Mouse (Mus musculus) neural tube, embryonic 15.5 days (tissue): ENCODE results near the gene Cacnb4. TPM values are rescaled to one million over a fixed set of nuclear protein-coding genes. Genes with fewer than 3 reads are reported as not detected.

Experiments used
- ATAC-seq: fragments of 200-750 bp; cut with Nextera tagmentation; 2 replicates; pipeline ENCODE4 v1.8.0; 2017; ENCODE audit warnings: mild to moderate bottlenecking, moderate TSS enrichment, moderate library complexity; ENCODE audit not compliant: low FRiP score
- H3K27ac ChIP-seq: fragments of 300-500 bp; sonication (generic); replicated peaks from 2 replicates; pipeline ENCODE4 v1.5.1; 2015; ENCODE audit warnings: mild to moderate bottlenecking, inconsistent platforms
- H3K27me3 ChIP-seq: fragments of 300-500 bp; sonication (generic); replicated peaks from 2 replicates; pipeline ENCODE4 v1.6.1; 2015; ENCODE audit warnings: inconsistent platforms
- H3K36me3 ChIP-seq: fragments of 300-500 bp; sonication (generic); 2 replicates; pipeline ENCODE4 v1.6.1; 2015; ENCODE audit warnings: inconsistent platforms
- H3K4me1 ChIP-seq: fragments of 300-500 bp; sonication (generic); 2 replicates; pipeline ENCODE4 v1.6.1; 2015; ENCODE audit warnings: inconsistent platforms
- H3K4me2 ChIP-seq: fragments of 300-500 bp; sonication (generic); 2 replicates; pipeline ENCODE4 v1.6.1; 2015; ENCODE audit warnings: inconsistent platforms, mild to moderate bottlenecking, moderate library complexity
- H3K4me3 ChIP-seq: fragments of 300-500 bp; sonication (generic); replicated peaks from 2 replicates; pipeline ENCODE4 v1.5.1; 2015; ENCODE audit warnings: mild to moderate bottlenecking, inconsistent platforms
- H3K9ac ChIP-seq: fragments of 300-500 bp; sonication (generic); replicated peaks from 2 replicates; pipeline ENCODE4 v1.6.1; 2015; ENCODE audit warnings: mild to moderate bottlenecking, inconsistent platforms
- H3K9me3 ChIP-seq: fragments of 300-500 bp; sonication (generic); replicated peaks from 2 replicates; pipeline ENCODE4 v1.6.1; 2016; ENCODE audit warnings: inconsistent platforms
- WGBS: fragments of 180-500 bp; shearing (Covaris S2); methylation state at CpG from one replicate; pipeline ENCODE4 v1.1.7; 2015; ENCODE audit warnings: mixed read lengths; 5-methylcytosine and 5-hydroxymethylcytosine counted together
- polyA plus RNA-seq: library from polyadenylated mRNA; unstranded; fragments of >200 nt; fragmentation: Nextera tagmentation; extraction: Ambion mirVana; gene quantifications from 2 replicates; pipeline ENCODE4 v1.2.1, GENCODE M21; 2015

The Cacnb4 gene
- polyA plus RNA-seq, 1 experiment from 2014 or later, result 14.7 TPM

- H3K9me3 ChIP-seq, result no peaks in the 10 kb centered on the region
- 79% methylated on average over 9 of the region's 9 CpGs for WGBS
These were observed 139.5 kb downstream of the Cacnb4 start for GRCm38 (mm10) chr2:52537155-52537554.

GRCm38 (mm10) chr2:52536511-52536910 is 140.1 kb downstream of the Cacnb4 start:
- Histone ChIP-seq H3K9ac (no peak overlapping the region), H3K4me2 (no peak overlapping the region), H3K36me3 (no peaks in the 10 kb centered on the region), H3K27ac (no peak overlapping the region), H3K9me3 (no peaks in the 10 kb centered on the region), H3K4me3 (no peak overlapping the region), H3K4me1 (0 out of 2 replicates have a peak, but pooled peaks cover 3% of the 10 kb centered on the region), H3K27me3 (no peaks in the 10 kb centered on the region)
- WGBS, result 85% methylated on average over 4 of the region's 4 CpGs
- ATAC-seq, result no peak

More at GRCm38 (mm10) chr2:52537155-52537554, 139.5 kb downstream of the Cacnb4 start:
- H3K27me3 ChIP-seq, result no peaks in the 10 kb centered on the region
- no peak for ATAC-seq
- H3K9ac ChIP-seq, result no peak overlapping the region
- no peak overlapping the region for H3K4me2 ChIP-seq
- H3K4me3 ChIP-seq, result no peak overlapping the region
- H3K4me1 ChIP-seq, result 0 out of 2 replicates have a peak, but pooled peaks cover 3% of the 10 kb centered on the region
- no peaks in the 10 kb centered on the region for H3K36me3 ChIP-seq
- no peak overlapping the region for H3K27ac ChIP-seq

- Histone ChIP-seq H3K4me2 (no peak overlapping the region), H3K4me1 (0 out of 2 replicates have a peak, but pooled peaks cover 3% of the 10 kb centered on the region), H3K4me3 (no peak overlapping the region), H3K27me3 (no peaks in the 10 kb centered on the region), H3K27ac (no peak overlapping the region), H3K36me3 (no peaks in the 10 kb centered on the region), H3K9ac (no peak overlapping the region), H3K9me3 (no peaks in the 10 kb centered on the region)
- no peak for ATAC-seq
- 82% methylated on average over 5 of the region's 5 CpGs for WGBS
These were observed 142.9 kb downstream of the Cacnb4 start for GRCm38 (mm10) chr2:52533696-52534095.

GRCm38 (mm10) chr2:52530521-52530920 is 146.1 kb downstream of the Cacnb4 start:
- no peak overlapping the region for H3K27ac ChIP-seq
- no peaks in the 10 kb centered on the region for H3K36me3 ChIP-seq
- WGBS, result 100% methylated on average over 2 of the region's 2 CpGs
- H3K27me3 ChIP-seq, result no peaks in the 10 kb centered on the region
- no peak overlapping the region for H3K4me3 ChIP-seq
- 0 out of 2 replicates have a peak, but pooled peaks cover 7% of the 10 kb centered on the region for H3K4me1 ChIP-seq
- H3K4me2 ChIP-seq, result no peak overlapping the region
- no peak for ATAC-seq
- H3K9me3 ChIP-seq, result no peaks in the 10 kb centered on the region
- H3K9ac ChIP-seq, result no peak overlapping the region

GRCm38 (mm10) chr2:52529245-52529644 is 147.4 kb downstream of the Cacnb4 start:
- Histone ChIP-seq H3K27ac (no peak overlapping the region), H3K36me3 (no peaks in the 10 kb centered on the region), H3K4me3 (no peak overlapping the region), H3K4me1 (0 out of 2 replicates have a peak, but pooled peaks cover 7% of the 10 kb centered on the region), H3K4me2 (no peak overlapping the region), H3K9ac (no peak overlapping the region), H3K9me3 (no peaks in the 10 kb centered on the region), H3K27me3 (no peaks in the 10 kb centered on the region)
- ATAC-seq, result no peak
- 83% methylated on average over 7 of the region's 7 CpGs for WGBS

GRCm38 (mm10) chr2:52525876-52526592 is 150.6 kb downstream of the Cacnb4 start:
- no peak overlapping the region for H3K4me2 ChIP-seq
- 88% methylated on average over 11 of the region's 11 CpGs for WGBS
- no peak for ATAC-seq
- no peaks in the 10 kb centered on the region for H3K9me3 ChIP-seq
- no peaks in the 10 kb centered on the region for H3K27me3 ChIP-seq
- no peak overlapping the region for H3K9ac ChIP-seq
- H3K4me3 ChIP-seq, result no peak overlapping the region
- no peaks in the 10 kb centered on the region for H3K36me3 ChIP-seq
- no peak overlapping the region for H3K27ac ChIP-seq
- 0 out of 2 replicates have a peak, but pooled peaks cover 4% of the 10 kb centered on the region for H3K4me1 ChIP-seq

GRCm38 (mm10) chr2:52523056-52523715 is 153.4 kb downstream of the Cacnb4 start:
- H3K4me1 ChIP-seq, result 0 out of 2 replicates have a peak, but pooled peaks cover 4% of the 10 kb centered on the region
- no peaks in the 10 kb centered on the region for H3K9me3 ChIP-seq
- no peak overlapping the region for H3K9ac ChIP-seq
- no peaks in the 10 kb centered on the region for H3K36me3 ChIP-seq
- no peak overlapping the region for H3K27ac ChIP-seq
- ATAC-seq, result no peak
- no peak overlapping the region for H3K4me2 ChIP-seq
- WGBS, result 95% methylated on average over 7 of the region's 7 CpGs
- H3K4me3 ChIP-seq, result no peak overlapping the region
- no peaks in the 10 kb centered on the region for H3K27me3 ChIP-seq

GRCm38 (mm10) chr2:52521012-52521411 is 155.6 kb downstream of the Cacnb4 start:
- H3K4me1 ChIP-seq, result 0 out of 2 replicates have a peak, but pooled peaks cover 4% of the 10 kb centered on the region
- no peak overlapping the region for H3K27ac ChIP-seq
- H3K4me3 ChIP-seq, result no peak overlapping the region
- no peaks in the 10 kb centered on the region for H3K27me3 ChIP-seq
- no peaks in the 10 kb centered on the region for H3K9me3 ChIP-seq
- 98% methylated on average over 1 of the region's 1 CpGs for WGBS
- no peaks in the 10 kb centered on the region for H3K36me3 ChIP-seq
- no peak overlapping the region for H3K4me2 ChIP-seq
- no peak for ATAC-seq
- H3K9ac ChIP-seq, result no peak overlapping the region

GRCm38 (mm10) chr2:52518740-52519139 is 157.9 kb downstream of the Cacnb4 start:
- Histone ChIP-seq H3K4me3 (no peak overlapping the region), H3K27ac (no peak overlapping the region), H3K27me3 (no peaks in the 10 kb centered on the region), H3K36me3 (no peaks in the 10 kb centered on the region), H3K4me2 (no peak overlapping the region), H3K4me1 (no peaks in the 10 kb centered on the region), H3K9ac (no peak overlapping the region), H3K9me3 (no peaks in the 10 kb centered on the region)
- ATAC-seq, result no peak
- WGBS, result 92% methylated on average over 4 of the region's 4 CpGs

- no peak overlapping the region for H3K9ac ChIP-seq
- no peak overlapping the region for H3K4me3 ChIP-seq
- H3K36me3 ChIP-seq, result no peaks in the 10 kb centered on the region
- H3K4me1 ChIP-seq, result peaks cover 7% of the 10 kb centered on the region
- H3K27me3 ChIP-seq, result no peaks in the 10 kb centered on the region
- no peak for ATAC-seq
- H3K4me2 ChIP-seq, result no peak overlapping the region
- H3K9me3 ChIP-seq, result no peaks in the 10 kb centered on the region
- H3K27ac ChIP-seq, result no peak overlapping the region
- 49% methylated on average over 3 of the region's 3 CpGs for WGBS
These were observed 160.1 kb downstream of the Cacnb4 start for GRCm38 (mm10) chr2:52516534-52516933.

GRCm38 (mm10) chr2:52512865-52513388 is 163.7 kb downstream of the Cacnb4 start:
- Histone ChIP-seq H3K9me3 (no peaks in the 10 kb centered on the region), H3K4me2 (no peak overlapping the region), H3K4me1 (peaks cover 14% of the 10 kb centered on the region), H3K27me3 (no peaks in the 10 kb centered on the region), H3K36me3 (no peaks in the 10 kb centered on the region), H3K9ac (no peak overlapping the region), H3K27ac (no peak overlapping the region), H3K4me3 (no peak overlapping the region)
- no peak for ATAC-seq
- WGBS, result 83% methylated on average over 3 of the region's 3 CpGs

- Histone ChIP-seq H3K9ac (no peak overlapping the region), H3K27ac (peak overlapping the region; percentile 69), H3K4me1 (peaks cover 14% of the 10 kb centered on the region), H3K4me2 (peak overlapping the region; percentile 31), H3K9me3 (no peaks in the 10 kb centered on the region), H3K36me3 (no peaks in the 10 kb centered on the region), H3K27me3 (no peaks in the 10 kb centered on the region), H3K4me3 (no peak overlapping the region)
- ATAC-seq, result 0 out of 2 replicates have a peak, but pooled peaks have one; percentile 4
- WGBS, result 21% methylated on average over 3 of the region's 3 CpGs
These were observed 164.4 kb downstream of the Cacnb4 start for GRCm38 (mm10) chr2:52512206-52512605.
